Comparison of ENCODE assay signal across 14 mouse cellular contexts in the genomic region with DNA sequence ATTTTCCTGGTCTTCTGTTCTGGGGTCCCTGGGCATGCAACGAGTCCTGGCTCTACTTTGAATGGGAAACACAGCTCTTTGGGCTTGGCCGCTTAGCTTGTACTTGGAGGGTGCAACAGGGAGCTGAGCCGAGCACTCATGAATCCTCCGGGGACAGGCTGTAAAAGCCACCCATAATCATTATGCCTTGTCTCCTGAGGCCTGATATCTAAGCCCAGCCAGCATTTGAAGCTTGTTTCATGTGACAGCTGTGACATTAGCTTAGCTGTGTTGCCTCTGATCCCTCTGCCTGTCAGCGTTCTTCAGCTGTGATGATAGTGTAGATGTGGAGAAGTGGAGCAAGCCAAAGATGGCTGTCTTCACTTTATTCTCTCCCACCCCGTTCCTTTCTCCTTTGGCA. TPM values are rescaled to one million over a fixed set of nuclear protein-coding genes. Genes with fewer than 3 reads are reported as not detected.
A peak's percentile ranks its signal among the peaks of the same experiment; 100 is the strongest.
DNase-seq lines count a peak whose midpoint lies in the region; ATAC-seq and TF ChIP-seq lines count a peak whose summit lies in the region.
"Had no signal": no experiment of that assay in that cellular context is flagged by ENCODE, and none has a peak within 500 bp of the region (broad histone marks: within the 10 kb centered on the region; RNA-seq: fewer than 3 reads in every experiment).

No protein-coding gene starts in this region.

- no peak for TF ChIP-seq EP300 in liver, postnatal 0 days (IDR thresholded peaks at IDR 0.05; ENCODE audit: low read depth)

- intact Hi-C loops in heart, postnatal 10 days (cut with DNase I), result no loop called here

- H3K27ac ChIP-seq in liver, embryonic 12.5 days, result peak overlapping the region; percentile 20; the same call in 1 of the 2 replicates
- no peak overlapping the region for H3K27ac ChIP-seq in liver, postnatal 0 days (ENCODE audit: low read depth)
- H3K27ac ChIP-seq in midbrain, embryonic 10.5 days (replicated peaks), result peak overlapping the region; percentile 61

- no peak overlapping the region for H3K4me3 ChIP-seq in liver, embryonic 12.5 days
- no peak overlapping the region for H3K4me3 ChIP-seq in liver, postnatal 0 days (ENCODE audit: low read depth, low read length)
- H3K4me3 ChIP-seq in midbrain, embryonic 10.5 days, result peak overlapping the region; percentile 5; the same call in 1 of the 2 replicates

- no peak for TF ChIP-seq CTCF in liver, postnatal 0 days (IDR thresholded peaks at IDR 0.05; ENCODE audit: low read depth)

- no peak for ATAC-seq in liver, embryonic 12.5 days
- no peak for ATAC-seq in liver, postnatal 0 days

- no peaks in the 10 kb centered on the region; the same call in 1 of the 2 replicates for H3K9me3 ChIP-seq in liver, embryonic 12.5 days (replicated peaks)
- no peaks in the 10 kb centered on the region for H3K9me3 ChIP-seq in liver, postnatal 0 days (ENCODE audit: low read length)
- H3K9me3 ChIP-seq in midbrain, embryonic 10.5 days (replicated peaks), result peaks cover 12% of the 10 kb centered on the region; the same call in 1 of the 2 replicates

- peaks cover 83% of the 10 kb centered on the region for H3K4me1 ChIP-seq in liver, embryonic 12.5 days
- H3K4me1 ChIP-seq in liver, postnatal 0 days (ENCODE audit: insufficient read depth), result peaks cover 34% of the 10 kb centered on the region
- peaks cover 69% of the 10 kb centered on the region for H3K4me1 ChIP-seq in midbrain, embryonic 10.5 days

- H3K36me3 ChIP-seq in liver, embryonic 12.5 days, result peaks cover 8% of the 10 kb centered on the region; the same call in 1 of the 2 replicates
- no peaks in the 10 kb centered on the region for H3K36me3 ChIP-seq in liver, postnatal 0 days (replicated peaks; ENCODE audit: insufficient read depth, low read length)
- H3K36me3 ChIP-seq in midbrain, embryonic 10.5 days, result peaks cover 75% of the 10 kb centered on the region

- DNase-seq in heart, adult 11 months, result peak; percentile 91
- no peak for DNase-seq in heart, postnatal 10 days
- no peak for DNase-seq in liver, postnatal 0 days
- no peak for DNase-seq in midbrain, embryonic 10.5 days (ENCODE audit: low spot score)
- peak; percentile 42 for DNase-seq in retina, embryonic 14.5 days (ENCODE audit: low spot score)
- DNase-seq in urinary bladder, postnatal 14 days (ENCODE audit: low spot score), result no peak
- no peak for DNase-seq in cerebellum, adult 18-20 months
- DNase-seq: adrenal gland, adult 8-10 months; B cell, adult 2 months; cerebellum, postnatal 14 days; gastrocnemius, postnatal 14 days; lung, embryonic 14.5 days; right cerebral cortex, postnatal 14 days had no signal

- no peak overlapping the region for H3K9ac ChIP-seq in liver, embryonic 12.5 days
- no peak overlapping the region for H3K9ac ChIP-seq in liver, postnatal 0 days (replicated peaks)
- H3K9ac ChIP-seq: lung, embryonic 14.5 days had no signal

- no peaks in the 10 kb centered on the region for H3K27me3 ChIP-seq in liver, embryonic 12.5 days (replicated peaks)
- H3K27me3 ChIP-seq in liver, postnatal 0 days (ENCODE audit: insufficient read depth, low read length), result no peaks in the 10 kb centered on the region
- H3K27me3 ChIP-seq in midbrain, embryonic 10.5 days (ENCODE audit: low read depth, poor library complexity, severe bottlenecking), result no peaks in the 10 kb centered on the region

- WGBS in liver, embryonic 12.5 days (ENCODE audit: insufficient replicate concordance), result 66% methylated on average over 6 of the region's 6 CpGs
- WGBS in liver, postnatal 0 days (ENCODE audit: insufficient replicate concordance), result 80% methylated on average over 6 of the region's 6 CpGs
- WGBS in midbrain, embryonic 10.5 days, result 77% methylated on average over 6 of the region's 6 CpGs

- H3K4me2 ChIP-seq in liver, embryonic 12.5 days, result no peak overlapping the region
- H3K4me2 ChIP-seq in liver, postnatal 0 days (ENCODE audit: low read depth, low read length), result no peak overlapping the region
- H3K4me2 ChIP-seq: lung, embryonic 14.5 days had no signal

RNA-seq across cellular contexts. Expression of a gene that starts 5.3 kb away (rescaled TPM):
- 10 to 100 TPM; 32.5 to 36.5 TPM for total RNA-seq in heart, postnatal 10 days (2021)
- 30.1 and 31.7 TPM in 2 replicates for polyA plus RNA-seq in liver, embryonic 12.5 days (2016; fragmentation: Nextera tagmentation; extraction: Ambion mirVana)
- 6.9 and 7.3 TPM in 2 replicates for polyA plus RNA-seq in liver, postnatal 0 days (2015; fragmentation: Nextera tagmentation; extraction: Ambion mirVana)
- polyA plus RNA-seq in midbrain, embryonic 10.5 days (2016; fragmentation: Nextera tagmentation; extraction: Ambion mirVana), result 62.9 and 74.4 TPM in 2 replicates

RNA-seq across cellular contexts. Expression of a gene that starts 46.7 kb away (rescaled TPM):
- under 1 TPM; 0.25 to 0.62 TPM for total RNA-seq in heart, postnatal 10 days (2021)
- polyA plus RNA-seq in liver, embryonic 12.5 days (2016; fragmentation: Nextera tagmentation; extraction: Ambion mirVana), result 0.18 and 0.69 TPM in 2 replicates
- polyA plus RNA-seq in liver, postnatal 0 days (2015; fragmentation: Nextera tagmentation; extraction: Ambion mirVana), result 0.05 and 0.22 TPM in 2 replicates
- polyA plus RNA-seq in midbrain, embryonic 10.5 days (2016; fragmentation: Nextera tagmentation; extraction: Ambion mirVana), result 0.47 and 0.49 TPM in 2 replicates

Comparison
In these comparisons a context has a peak if more than half of its experiments do, and no peak if none do; other contexts are left out.
1. DNase-seq: peak in heart, adult 11 months (single experiment) and retina, embryonic 14.5 days (single experiment); none in heart, postnatal 10 days (0 of 2), liver, postnatal 0 days (single experiment), midbrain, embryonic 10.5 days (single experiment), urinary bladder, postnatal 14 days (single experiment) and cerebellum, adult 18-20 months (0 of 2).